Mouse (Mus musculus) bone marrow, adult 2 months (tissue): ENCODE results near the gene Nlgn1.

Source experiments
- CTCF ChIP-seq: fragments of 200-500 bp; IDR thresholded peaks from 2 replicates; pipeline ENCODE4 v1.5.1; 2011; ENCODE audit warnings: low read length, control low read depth; ENCODE audit not compliant: control insufficient read depth, insufficient read depth
- POLR2A ChIP-seq: fragments of 200-500 bp; IDR thresholded peaks from 2 replicates; pipeline ENCODE4 v1.6.1; 2011; ENCODE audit warnings: low read depth, mild to moderate bottlenecking, control low read depth, low read length, borderline replicate concordance; ENCODE audit not compliant: control insufficient read depth

GRCm38 (mm10) chr3:26228172-26228781 is 104.0 kb downstream of the Nlgn1 start:
- TF ChIP-seq POLR2A (no peak), CTCF (no peak)
